Mouse (Mus musculus) layer of hippocampus, postnatal 10 days (tissue): ENCODE results near the gene Tspan9. TPM values are rescaled to one million over a fixed set of nuclear protein-coding genes. Genes with fewer than 3 reads are reported as not detected.

Experiments used
- DNase-seq, 2 experiments: peaks; one replicate each; pipeline ENCODE4 v3.0.0; 2021; ENCODE audit warnings: low spot score in 2 of 2
- microRNA-seq, 2 experiments: library from miRNA; unstranded; fragments of <30 nt; microRNA quantifications; one replicate each; pipeline ENCODE4 v1.2.0; 2021
- total RNA-seq, 2 experiments: library from RNA; stranded (reverse); gene quantifications; 2 replicates each; pipeline ENCODE4 v1.2.3; 2021

Gene Tspan9
- total RNA-seq, 2 experiments from 2014 or later: 79.8 to 84.6 TPM

- no peak for DNase-seq
Measured at GRCm38 (mm10) chr6:127935105-127935504, 208.3 kb downstream of the Tspan9 start.

- DNase-seq: no peak
Measured at GRCm38 (mm10) chr6:127933841-127934240, 209.6 kb downstream of the Tspan9 start.

- no peak for DNase-seq
Measured at GRCm38 (mm10) chr6:127932697-127933096, 210.7 kb downstream of the Tspan9 start.

- DNase-seq: no peak
Measured at GRCm38 (mm10) chr6:127928682-127929081, 214.7 kb downstream of the Tspan9 start.

GRCm38 (mm10) chr6:127925915-127926314 lies 217.5 kb downstream of the Tspan9 start:
- peak; percentile 65 to 77 for DNase-seq

GRCm38 (mm10) chr6:127924750-127925149 lies 218.6 kb downstream of the Tspan9 start:
- DNase-seq: no peak

- DNase-seq: no peak
Measured at GRCm38 (mm10) chr6:127923296-127923695, 220.1 kb downstream of the Tspan9 start.

- DNase-seq: no peak
Measured at GRCm38 (mm10) chr6:127921996-127922395, 221.4 kb downstream of the Tspan9 start.

- DNase-seq: peak; percentile 87 to 88
Measured at GRCm38 (mm10) chr6:127920652-127921051, 222.7 kb downstream of the Tspan9 start.

GRCm38 (mm10) chr6:127919491-127919890 lies 223.9 kb downstream of the Tspan9 start:
- no peak for DNase-seq

GRCm38 (mm10) chr6:127917712-127918111 lies 225.7 kb downstream of the Tspan9 start:
- DNase-seq: peak in 1 of 2 experiments; percentile 37

- DNase-seq: no peak
Measured at GRCm38 (mm10) chr6:127916993-127917392, 226.4 kb downstream of the Tspan9 start.

GRCm38 (mm10) chr6:127912938-127913337 lies 230.5 kb downstream of the Tspan9 start:
- DNase-seq: no peak

GRCm38 (mm10) chr6:127911687-127912086 lies 231.7 kb downstream of the Tspan9 start:
- no peak for DNase-seq

Small RNA genes within 50 kb of the gene (microRNA-seq; reads per million reads assigned to microRNA genes)
- 0 reads per million in 2 experiments for gene Gm26338

Other genes starting within 250 kb of the Tspan9 start
- gene Tead4, start 157.2 kb upstream of the Tspan9 start, total RNA-seq: under 1 TPM; 0.82 to 0.91 TPM
- 10 to 100 TPM; 23.2 to 24.2 TPM for gene Tulp3, start 212.3 kb upstream of the Tspan9 start, total RNA-seq
- 10 to 100 TPM; 21.8 to 22.6 TPM for gene Rhno1, start 219.3 kb upstream of the Tspan9 start, total RNA-seq
- gene Foxm1, start 219.4 kb upstream of the Tspan9 start, total RNA-seq: 1 to 10 TPM; 5.8 to 7.9 TPM
- not detected for gene Tex52, start 231.9 kb upstream of the Tspan9 start, total RNA-seq
- 1 to 10 TPM in 1 of 2 experiments, not detected in 1; 1.3 TPM for gene Gm44596, start 231.9 kb upstream of the Tspan9 start, total RNA-seq